Mouse (Mus musculus) olfactory bulb, adult 2 months (tissue): ENCODE data around the gene Hipk2. TPM values are rescaled to one million over a fixed set of nuclear protein-coding genes. Genes with fewer than 3 reads are reported as not detected.

ENCODE experiments used
- H3K27ac ChIP-seq: fragments of 200-500 bp; 2 replicates; pipeline ENCODE4 v1.5.1; 2012; ENCODE audit warnings: low read depth, low read length; ENCODE audit not compliant: insufficient read depth
- H3K4me1 ChIP-seq: fragments of 200-500 bp; 2 replicates; pipeline ENCODE4 v1.6.1; 2012; ENCODE audit warnings: low read length; ENCODE audit not compliant: control insufficient read depth, insufficient read depth
- H3K4me3 ChIP-seq: fragments of 200-500 bp; 2 replicates; pipeline ENCODE4 v1.5.1; 2012; ENCODE audit warnings: mild to moderate bottlenecking, low read depth, low read length, moderate library complexity; ENCODE audit not compliant: insufficient read depth
- CTCF ChIP-seq: fragments of 200-500 bp; IDR thresholded peaks from 2 replicates; pipeline ENCODE4 v1.5.1; 2012; ENCODE audit warnings: low read depth, mild to moderate bottlenecking, low read length, moderate library complexity; ENCODE audit not compliant: insufficient read depth
- POLR2A ChIP-seq: fragments of 200-500 bp; IDR thresholded peaks from 2 replicates; pipeline ENCODE4 v1.6.1; 2012; ENCODE audit warnings: mild to moderate bottlenecking, low read depth, low read length, moderate library complexity; ENCODE audit not compliant: insufficient read depth
- WGBS: fragments of 180-500 bp; shearing (Covaris S2); methylation state at CpG from one replicate; pipeline ENCODE4 v1.1.7; 2018; 5-methylcytosine and 5-hydroxymethylcytosine counted together
- polyA plus RNA-seq: library from polyadenylated mRNA; stranded (reverse); fragments of >200 nt; gene quantifications from 2 replicates; pipeline ENCODE4 v1.2.4, GENCODE M21; 2012; ENCODE audit warnings: low replicate concordance; ENCODE audit not compliant: missing spikeins, insufficient read depth, insufficient read length

Gene Hipk2
- polyA plus RNA-seq, 1 experiment = not detected

GRCm38 (mm10) chr6:38752495-38752894 lies 123.5 kb downstream of the Hipk2 start:
- TF ChIP-seq CTCF (no peak), POLR2A (no peak)
- Histone ChIP-seq H3K4me1 (no peaks in the 10 kb centered on the region), H3K27ac (no peak overlapping the region), H3K4me3 (no peak overlapping the region)
- 77% methylated on average over 6 of the region's 6 CpGs for WGBS

GRCm38 (mm10) chr6:38748037-38748436 lies 127.9 kb downstream of the Hipk2 start:
- TF ChIP-seq CTCF (no peak), POLR2A (no peak)
- Histone ChIP-seq H3K27ac (no peak overlapping the region), H3K4me1 (no peaks in the 10 kb centered on the region), H3K4me3 (no peak overlapping the region)
- 93% methylated on average over 4 of the region's 4 CpGs for WGBS

- WGBS = 92% methylated on average over 7 of the region's 7 CpGs
- H3K4me3 ChIP-seq = no peak overlapping the region
- H3K27ac ChIP-seq = no peak overlapping the region
- H3K4me1 ChIP-seq = no peaks in the 10 kb centered on the region
- no peak for TF ChIP-seq CTCF
- TF ChIP-seq POLR2A = no peak
These were observed 132.6 kb downstream of the Hipk2 start for GRCm38 (mm10) chr6:38743351-38743750.

- Histone ChIP-seq H3K4me1 (no peaks in the 10 kb centered on the region), H3K4me3 (no peak overlapping the region), H3K27ac (no peak overlapping the region)
- WGBS = 94% methylated on average over 3 of the region's 3 CpGs
- TF ChIP-seq POLR2A (no peak), CTCF (no peak)
These were observed 133.5 kb downstream of the Hipk2 start for GRCm38 (mm10) chr6:38742441-38742840.

GRCm38 (mm10) chr6:38741024-38741423 lies 134.9 kb downstream of the Hipk2 start:
- TF ChIP-seq POLR2A (no peak), CTCF (no peak)
- H3K27ac ChIP-seq = no peak overlapping the region
- no peaks in the 10 kb centered on the region for H3K4me1 ChIP-seq
- WGBS = 94% methylated on average over 3 of the region's 3 CpGs
- no peak overlapping the region for H3K4me3 ChIP-seq

GRCm38 (mm10) chr6:38739266-38739665 lies 136.7 kb downstream of the Hipk2 start:
- TF ChIP-seq POLR2A = no peak
- no peak for TF ChIP-seq CTCF
- H3K27ac ChIP-seq = no peak overlapping the region
- WGBS = 75% methylated on average over 3 of the region's 3 CpGs
- H3K4me1 ChIP-seq = no peaks in the 10 kb centered on the region
- H3K4me3 ChIP-seq = no peak overlapping the region

GRCm38 (mm10) chr6:38737763-38738162 lies 138.2 kb downstream of the Hipk2 start:
- H3K27ac ChIP-seq = no peak overlapping the region
- WGBS = 71% methylated on average over 2 of the region's 2 CpGs

GRCm38 (mm10) chr6:38736240-38736639 lies 139.7 kb downstream of the Hipk2 start:
- H3K27ac ChIP-seq = no peak overlapping the region
- WGBS = 20% methylated on average over 4 of the region's 4 CpGs
- TF ChIP-seq POLR2A (no peak), CTCF (no peak)

More at GRCm38 (mm10) chr6:38737763-38738162, 138.2 kb downstream of the Hipk2 start:
- no peak for TF ChIP-seq CTCF
- no peak for TF ChIP-seq POLR2A
- H3K4me3 ChIP-seq = no peak overlapping the region
- no peaks in the 10 kb centered on the region for H3K4me1 ChIP-seq

GRCm38 (mm10) chr6:38732681-38733080 lies 143.3 kb downstream of the Hipk2 start:
- TF ChIP-seq CTCF = no peak
- TF ChIP-seq POLR2A = no peak
- no peaks in the 10 kb centered on the region for H3K4me1 ChIP-seq
- WGBS = 68% methylated on average over 3 of the region's 3 CpGs
- no peak overlapping the region for H3K4me3 ChIP-seq
- no peak overlapping the region for H3K27ac ChIP-seq

More at GRCm38 (mm10) chr6:38736240-38736639, 139.7 kb downstream of the Hipk2 start:
- no peak overlapping the region for H3K4me3 ChIP-seq
- H3K4me1 ChIP-seq = no peaks in the 10 kb centered on the region
